Mouse (Mus musculus) olfactory bulb, adult 2 months (tissue): Measurements from ENCODE around the gene Il11ra1.

Experiments
- CTCF ChIP-seq: fragments of 200-500 bp; IDR thresholded peaks from 2 replicates; pipeline ENCODE4 v1.5.1; 2012; ENCODE audit warnings: low read depth, mild to moderate bottlenecking, low read length, moderate library complexity; ENCODE audit not compliant: insufficient read depth
- POLR2A ChIP-seq: fragments of 200-500 bp; IDR thresholded peaks from 2 replicates; pipeline ENCODE4 v1.6.1; 2012; ENCODE audit warnings: mild to moderate bottlenecking, low read depth, low read length, moderate library complexity; ENCODE audit not compliant: insufficient read depth

DNA sequence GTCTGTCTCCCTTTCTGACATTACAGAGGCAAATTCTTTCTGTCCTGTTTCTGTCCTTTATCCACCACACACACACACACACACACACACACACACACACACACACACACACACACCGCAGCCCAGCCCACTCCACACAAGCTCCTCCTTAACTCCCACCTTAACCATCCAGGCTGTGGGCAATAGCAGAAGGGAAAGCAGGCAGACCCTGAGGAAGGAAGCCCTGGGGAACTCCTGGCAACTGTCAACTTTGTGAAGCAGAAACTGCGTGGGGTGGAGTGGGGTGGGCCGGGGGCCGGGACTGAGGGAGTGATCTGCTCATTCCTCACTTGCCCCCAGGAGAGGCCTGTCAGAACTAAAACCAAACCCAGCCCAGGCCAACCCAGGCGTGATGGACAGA is 28.3 kb upstream of the Il11ra1 start:
- TF ChIP-seq POLR2A (no peak), CTCF (no peak)
